Comparison of ENCODE assay signal across 1 mouse cellular context in the genomic region with DNA sequence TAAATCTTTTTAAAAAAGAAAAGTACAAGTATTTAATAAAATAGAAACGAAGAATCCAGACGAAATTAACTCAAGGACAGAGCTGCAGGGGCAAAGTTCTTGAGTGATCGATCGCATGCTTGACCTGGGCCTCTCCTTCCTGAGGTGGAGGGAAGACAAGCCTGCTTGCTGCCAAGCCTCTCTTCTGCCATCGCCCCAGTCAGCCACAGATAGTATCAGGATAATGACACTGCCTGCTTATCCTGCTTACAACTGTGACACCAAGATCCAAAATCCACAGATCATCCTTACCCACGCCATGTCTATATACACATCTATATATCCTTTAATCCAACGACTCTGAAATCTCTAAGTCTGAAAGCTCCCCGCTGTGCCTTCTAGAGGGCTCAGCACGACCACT.
A peak's percentile ranks its signal among the peaks of the same experiment; 100 is the strongest.
TF ChIP-seq lines count a peak whose summit lies in the region.

No protein-coding gene starts in this region.

TF ChIP-seq in MEL, 35 proteins besides CTCF, POLR2A, EP300 and RAD21:
- TF ChIP-seq ZMIZ1 (IDR thresholded peaks at IDR 0.05; ENCODE audit: low read depth, low read length): no peak
- no peak for TF ChIP-seq TCF12 (IDR thresholded peaks at IDR 0.05; ENCODE audit: low read depth, low read length)
- no peak for TF ChIP-seq POLR2AphosphoS5 (IDR thresholded peaks at IDR 0.05; ENCODE audit: borderline replicate concordance, low read depth, low read length)
- TF ChIP-seq GATA1 (IDR thresholded peaks at IDR 0.05; ENCODE audit: low read depth, low read length): 0 out of 2 replicates have a peak, but pooled peaks have one; percentile 3
- no peak for TF ChIP-seq KAT2A (conservative IDR thresholded peaks at IDR 0.05; ENCODE audit: low read depth, low read length)
- no peak for TF ChIP-seq GABPA (IDR thresholded peaks at IDR 0.05; ENCODE audit: low read depth, low read length)
